Mouse (Mus musculus) brain, embryonic 14.5 days (tissue): Measurements from ENCODE around the gene Ip6k2.

Source experiments
- CTCF ChIP-seq: fragments of 200-500 bp; IDR thresholded peaks from 2 replicates; pipeline ENCODE4 v1.5.1; 2012; ENCODE audit warnings: inconsistent platforms, mild to moderate bottlenecking, moderate library complexity, borderline replicate concordance; ENCODE audit not compliant: insufficient read depth, insufficient read length; ENCODE audit errors: extremely low read depth
- POLR2A ChIP-seq: fragments of 200-500 bp; IDR thresholded peaks from 2 replicates; pipeline ENCODE4 v1.6.1; 2012; ENCODE audit warnings: mild to moderate bottlenecking, inconsistent platforms, borderline replicate concordance; ENCODE audit not compliant: poor library complexity, insufficient read depth, insufficient read length, severe bottlenecking; ENCODE audit errors: extremely low read depth

DNA sequence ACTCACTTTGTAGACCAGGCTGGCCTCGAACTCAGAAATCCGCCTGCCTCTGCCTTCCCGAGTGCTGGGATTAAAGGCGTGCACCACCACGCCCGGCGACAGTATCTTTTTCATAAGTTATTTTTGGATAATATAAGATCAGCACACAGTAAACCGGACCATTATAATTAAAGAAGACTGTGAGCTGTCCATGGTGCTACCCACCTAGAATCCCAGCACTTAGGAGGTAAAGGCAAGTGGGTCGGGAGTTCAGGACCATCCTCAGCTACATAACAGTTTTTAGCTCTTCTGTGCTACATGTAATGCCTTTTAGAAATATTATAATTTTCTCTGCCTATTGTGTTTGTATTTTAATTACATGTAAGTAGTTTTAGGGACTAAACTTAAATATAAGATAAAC is 41.5 kb upstream of the Ip6k2 start:
- TF ChIP-seq CTCF (no peak), POLR2A (no peak)
